Mouse (Mus musculus): ENCODE data around the gene Vps37c.

GRCm38 (mm10) chr19:10740641-10741440, 52.3 kb downstream of the Vps37c start:
- TF ChIP-seq MAX (IDR thresholded peaks at IDR 0.05; ENCODE audit: low read depth) (no peak), USF1 (IDR thresholded peaks at IDR 0.05; ENCODE audit: low read depth) (no peak), POLR2A (IDR thresholded peaks at IDR 0.05; ENCODE audit: insufficient read length, low read depth) (no peak), POLR2AphosphoS2 (IDR thresholded peaks at IDR 0.05; ENCODE audit: insufficient read length, low read depth) (no peak)
